Mouse (Mus musculus): ENCODE measurements around the gene Ttc23l.
A peak's percentile ranks its signal among the peaks of the same experiment; 100 is the strongest.

DNA sequence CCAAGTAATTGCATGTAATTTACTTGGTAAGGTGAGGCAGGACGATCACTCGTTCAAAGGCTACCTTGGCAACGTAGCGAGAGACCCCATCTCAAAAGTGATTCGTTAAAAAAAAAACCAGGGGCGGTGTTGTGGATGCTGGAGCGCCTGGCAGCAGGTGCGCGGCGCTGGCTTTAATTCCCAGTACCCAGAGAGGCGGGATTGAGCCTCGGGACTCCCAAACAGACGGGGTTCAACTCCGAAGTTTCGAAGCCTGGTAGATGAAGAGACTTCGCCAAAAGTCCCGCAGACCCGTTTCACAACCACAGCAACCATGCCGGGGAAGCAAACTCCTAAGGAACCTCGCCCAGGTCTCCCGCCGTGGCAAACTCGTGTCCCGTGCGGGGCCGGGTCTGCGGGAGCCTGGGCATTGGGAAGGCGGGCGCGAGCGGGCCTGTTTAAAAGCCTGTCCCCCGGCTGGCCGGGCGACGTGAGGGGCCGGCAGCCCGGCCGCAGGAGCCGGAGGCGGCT is 88.8 kb downstream of the Ttc23l start:
- TF ChIP-seq CTCF (IDR thresholded peaks at IDR 0.05 in 2 of 3, conservative IDR thresholded peaks at IDR 0.05 in 1 of 3; ENCODE audit: control insufficient read depth in 1 of 3, insufficient read depth in 1 of 3, low read depth in 2 of 3, low read length in 3 of 3, poor library complexity in 1 of 3, severe bottlenecking in 1 of 3) (no peak), MAX (IDR thresholded peaks at IDR 0.05; ENCODE audit: low read length) (no peak), GATA1 (IDR thresholded peaks at IDR 0.05; ENCODE audit: low read depth, low read length) (no peak), SIN3A (IDR thresholded peaks at IDR 0.05; ENCODE audit: low read length) (peak; percentile 29; the same call in 1 of the 2 replicates), MXI1 (IDR thresholded peaks at IDR 0.05; ENCODE audit: low read depth, low read length) (peak; percentile 36; the same call in 1 of the 2 replicates), EP300 (IDR thresholded peaks at IDR 0.05; ENCODE audit: low read depth in 1 of 2, low read length in 2 of 2) (no peak; a peak in 1 of 4 replicates), ZC3H11A (IDR thresholded peaks at IDR 0.05; ENCODE audit: low read depth, low read length) (no peak), MAFK (IDR thresholded peaks at IDR 0.05; ENCODE audit: borderline replicate concordance, low read depth, low read length) (no peak), POLR2A (IDR thresholded peaks at IDR 0.05; ENCODE audit: control insufficient read depth in 1 of 2, insufficient read depth in 1 of 2, low read depth in 1 of 2, low read length in 2 of 2, poor library complexity in 1 of 2) (peak in 1 of 2 experiments; percentile 4; a peak in 1 of 4 replicates)

Data from MEL (cell line).